Mouse (Mus musculus): ENCODE measurements around the gene Clcn5.

The Clcn5 gene

DNA sequence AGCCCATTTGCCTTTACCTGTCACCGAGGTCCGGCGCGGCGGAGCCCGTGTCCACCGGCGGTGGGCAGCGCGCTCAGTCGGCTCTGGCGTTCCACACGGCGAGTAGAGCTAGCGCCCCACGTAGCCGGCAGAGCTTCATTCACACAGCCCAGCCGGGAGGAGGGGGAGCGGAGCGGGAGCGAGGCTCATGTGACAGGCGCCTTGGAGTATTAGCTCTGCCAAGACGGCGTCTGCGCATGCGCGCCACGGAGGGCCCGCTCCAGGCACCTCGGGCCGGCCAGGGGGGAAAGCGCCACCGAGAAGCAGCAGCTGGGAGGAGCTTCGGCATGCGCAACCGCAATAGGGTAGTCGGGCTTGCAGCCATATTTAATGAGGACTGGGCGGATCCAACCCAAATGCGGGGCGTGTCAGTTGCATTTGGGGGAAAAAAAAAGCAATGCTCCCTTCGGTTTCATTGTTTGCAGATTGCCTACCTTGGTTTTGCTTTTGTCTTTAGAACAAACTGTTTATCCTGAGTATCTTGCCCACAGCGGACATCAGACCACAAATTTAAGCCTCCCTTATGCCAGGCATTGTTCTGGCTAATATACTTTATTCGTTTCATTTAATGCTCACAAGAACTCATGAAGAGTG, at the start of gene Clcn5:
Gene Clcn5, minus strand, starts transcription at position 270 of the 633 bp plus-strand sequence.
- DNase-seq (ENCODE audit: low spot score), result peak; percentile 94

DNA sequence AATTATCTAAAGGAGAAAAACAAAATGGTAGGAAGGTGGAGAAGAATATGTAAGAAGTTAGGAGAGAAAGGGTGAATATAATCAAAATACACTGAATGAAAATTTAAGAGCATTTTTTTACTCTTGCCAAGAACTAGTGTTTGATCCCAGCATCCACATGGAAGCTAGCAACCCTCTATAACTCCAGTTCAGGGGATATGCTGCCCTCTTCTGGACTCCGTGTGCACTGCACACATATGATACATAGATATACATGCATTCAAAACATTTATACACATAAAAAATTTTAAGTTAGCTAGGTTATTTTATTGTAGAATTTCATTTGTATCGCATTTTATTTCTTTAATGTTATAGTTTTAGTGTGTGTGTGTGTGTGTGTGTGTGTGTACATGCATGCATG, 6.3 kb upstream of the Clcn5 start:
- peak; percentile 25 for DNase-seq (ENCODE audit: low spot score)

DNA sequence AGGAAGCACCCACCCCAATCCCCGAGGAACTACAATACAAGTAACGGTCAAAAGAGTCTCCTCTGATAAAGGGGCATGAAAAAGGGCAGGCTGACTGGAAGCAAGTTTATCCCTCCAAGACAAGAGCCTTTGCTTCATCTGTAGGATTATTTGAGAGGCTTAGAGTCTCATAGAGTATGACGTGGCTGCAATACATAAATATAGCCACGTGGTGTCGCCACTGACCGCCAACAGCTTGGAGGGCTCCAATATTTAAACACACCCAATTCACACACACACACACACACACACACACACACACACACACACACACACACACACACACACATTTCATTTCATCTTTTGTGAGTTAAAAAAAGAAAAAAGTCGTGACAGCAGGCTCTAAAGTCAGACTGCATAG, 3.1 kb upstream of the Clcn5 start:
- peak; percentile 76 for DNase-seq (ENCODE audit: low spot score)

DNA sequence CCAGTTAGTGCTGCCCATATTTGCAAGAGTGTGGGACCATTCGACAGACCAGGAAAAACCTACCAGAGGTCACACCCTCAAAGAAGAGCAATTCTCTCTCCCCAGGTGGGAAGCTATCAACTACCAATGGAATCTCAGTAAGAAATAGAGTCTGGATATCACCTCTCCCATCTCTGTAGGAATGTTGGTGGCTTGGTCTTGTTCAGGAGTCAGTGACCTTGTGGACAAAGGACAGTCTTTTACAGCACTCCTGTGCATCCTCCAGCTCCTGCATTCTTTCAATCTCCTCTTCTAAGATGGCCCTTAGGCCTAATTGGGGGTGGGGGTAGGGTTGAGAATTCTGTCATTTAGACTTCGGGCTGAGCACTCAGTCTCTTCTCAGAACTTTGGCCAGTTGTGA, 1.4 kb upstream of the Clcn5 start:
- DNase-seq (ENCODE audit: low spot score), result no peak

DNA sequence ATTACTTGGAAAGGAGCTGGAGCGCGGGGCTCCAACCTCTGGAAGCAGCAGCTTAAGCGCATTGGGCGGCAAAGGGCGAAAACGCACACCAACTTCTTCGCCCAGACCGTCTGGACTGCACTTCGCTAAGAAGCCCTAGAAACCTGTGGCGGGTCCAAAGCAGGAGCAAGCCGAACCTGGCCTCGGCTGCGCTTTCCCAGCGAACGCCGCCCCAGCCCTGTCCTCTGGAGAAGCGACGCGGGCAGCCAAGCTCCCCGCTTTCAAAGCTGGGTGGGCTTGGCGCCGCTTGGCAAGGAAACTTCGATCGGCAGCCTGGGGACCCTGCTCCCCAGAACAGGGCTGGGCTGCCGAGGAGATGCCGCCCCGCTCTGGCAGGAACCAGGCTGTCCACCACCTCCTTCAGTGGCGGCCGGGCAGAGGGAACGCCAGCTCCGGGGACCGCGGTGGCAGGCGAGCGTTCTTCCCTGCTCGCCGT, 570 bp downstream of the Clcn5 start:
- DNase-seq (ENCODE audit: low spot score), result peak; percentile 27

DNA sequence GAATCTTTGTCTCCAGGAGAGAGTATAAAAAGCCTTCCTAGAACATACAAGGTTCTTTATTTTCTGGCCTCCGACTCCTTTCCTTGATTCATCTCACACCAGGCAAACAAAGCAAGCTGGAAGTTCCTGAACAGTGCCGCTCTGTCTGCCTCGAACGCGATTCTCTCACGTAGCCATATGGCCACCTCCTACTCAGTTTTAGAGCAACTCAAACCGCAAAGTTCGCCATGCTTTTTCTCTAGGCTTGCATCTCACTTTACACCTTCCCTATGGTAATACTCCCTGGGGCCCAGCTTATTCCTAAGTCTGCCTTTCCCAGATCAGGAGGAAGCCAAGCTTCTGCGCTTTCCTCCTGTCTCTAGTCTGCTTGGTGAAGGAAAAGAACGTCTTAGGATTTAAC, 4.0 kb downstream of the Clcn5 start:
- DNase-seq (ENCODE audit: low spot score), result peak; percentile 9

DNA sequence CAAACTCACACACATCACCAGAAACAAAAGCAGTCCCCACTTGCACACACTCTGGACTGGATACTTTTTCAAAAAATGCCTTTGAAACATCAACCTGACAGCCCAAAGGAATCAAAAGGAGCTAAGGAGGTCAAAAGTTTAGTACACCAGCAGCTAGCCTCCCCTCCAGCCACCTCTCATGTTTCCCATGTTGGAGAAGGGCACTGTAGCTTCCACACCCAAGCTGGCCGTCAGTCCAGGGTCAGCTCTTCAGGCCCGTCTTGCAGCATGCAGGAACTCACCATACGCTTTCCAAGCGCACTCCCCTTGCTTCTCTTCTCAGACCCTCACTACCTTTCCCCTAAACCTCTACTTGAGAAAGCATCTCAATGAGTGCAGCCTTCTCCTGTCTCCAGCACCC, 4.5 kb downstream of the Clcn5 start:
- DNase-seq (ENCODE audit: low spot score), result no peak

DNA sequence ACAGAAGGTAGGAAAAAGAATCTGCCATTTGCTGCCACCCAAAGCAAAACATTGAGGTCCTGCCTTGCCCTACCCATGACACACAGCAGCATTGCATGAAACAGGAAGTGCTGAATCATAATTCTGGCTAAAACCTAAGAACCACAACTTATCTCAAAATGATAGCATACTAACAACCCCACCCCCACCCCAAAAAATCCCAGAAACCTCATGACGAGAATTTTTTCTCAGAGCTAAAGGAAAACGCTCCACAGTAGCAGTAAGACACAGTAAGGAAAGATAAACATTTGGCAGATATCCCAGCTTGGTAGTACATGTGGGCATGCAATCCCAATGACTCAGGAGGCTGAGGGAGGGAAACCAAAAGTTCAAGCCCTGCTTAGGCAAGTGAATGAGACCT, 10.9 kb downstream of the Clcn5 start:
- DNase-seq (ENCODE audit: low spot score), result no peak

DNA sequence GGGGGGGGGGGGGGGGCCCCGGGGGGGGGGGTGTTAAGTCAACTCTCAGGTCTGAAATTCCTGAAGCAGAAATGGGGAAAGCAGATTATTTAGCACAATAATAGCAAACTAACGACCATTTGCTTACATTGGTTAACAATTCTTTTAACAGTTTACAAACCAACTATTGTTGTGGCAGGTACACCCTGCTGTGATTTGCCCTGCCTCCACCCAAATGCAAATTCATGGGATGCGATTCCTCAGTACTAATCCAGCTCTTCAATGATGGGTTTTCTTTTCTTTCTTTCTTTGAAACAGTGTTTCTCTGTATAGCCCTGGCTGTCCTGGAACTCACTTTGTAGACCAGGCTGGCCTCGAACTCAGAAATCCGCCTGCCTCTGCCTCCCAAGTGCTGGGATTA, 12.3 kb downstream of the Clcn5 start:
- DNase-seq (ENCODE audit: low spot score), result no peak

DNA sequence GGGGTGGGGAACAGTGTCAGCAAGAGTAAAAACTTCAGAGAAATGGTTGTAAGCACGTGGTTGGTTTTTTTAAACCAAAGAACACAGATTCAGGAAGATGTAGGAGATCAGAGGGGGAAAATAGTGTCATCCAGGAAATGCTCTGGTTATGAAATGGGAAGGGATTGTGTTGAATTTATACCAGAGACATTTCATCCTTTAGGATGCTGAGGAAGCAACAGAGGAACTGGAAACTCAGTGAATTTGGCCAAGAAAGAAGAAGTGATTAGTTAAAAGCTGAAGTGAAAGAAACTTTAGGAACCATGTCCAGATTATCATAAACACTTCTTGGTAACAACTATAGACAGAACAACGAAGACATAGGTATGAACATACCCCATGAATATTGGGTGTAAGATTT, 26.2 kb downstream of the Clcn5 start:
- no peak for DNase-seq (ENCODE audit: low spot score)

DNA sequence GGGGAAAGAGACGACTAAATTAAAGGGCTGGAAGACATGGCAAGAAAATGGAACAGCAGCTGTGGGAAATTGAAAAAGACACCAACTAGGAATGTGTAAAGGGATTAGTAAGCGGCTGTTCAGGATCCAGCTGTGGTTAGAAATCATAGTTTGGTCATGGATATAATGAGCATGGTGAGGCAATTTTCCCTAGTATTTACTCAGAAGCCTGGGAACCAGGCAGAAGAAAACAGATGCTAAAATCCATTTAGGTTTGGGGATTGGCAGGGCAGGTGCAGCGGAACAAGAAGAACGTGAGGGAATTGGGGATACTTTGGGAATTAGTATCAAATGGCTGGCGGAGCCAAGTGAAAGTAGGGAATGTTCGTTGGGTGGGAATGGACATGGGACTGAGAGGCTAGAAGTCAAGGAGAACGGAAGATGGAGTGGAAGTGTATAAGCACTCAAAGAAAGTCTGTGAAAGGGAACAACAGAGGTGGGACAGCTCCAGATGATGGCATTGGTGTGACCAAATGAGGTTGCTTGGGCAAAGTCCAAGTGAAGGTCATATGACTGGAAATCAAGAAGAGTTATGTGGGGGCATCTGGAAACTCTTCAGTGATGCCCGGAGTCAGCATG, 26.9 kb downstream of the Clcn5 start:
- no peak for DNase-seq (ENCODE audit: low spot score)

DNA sequence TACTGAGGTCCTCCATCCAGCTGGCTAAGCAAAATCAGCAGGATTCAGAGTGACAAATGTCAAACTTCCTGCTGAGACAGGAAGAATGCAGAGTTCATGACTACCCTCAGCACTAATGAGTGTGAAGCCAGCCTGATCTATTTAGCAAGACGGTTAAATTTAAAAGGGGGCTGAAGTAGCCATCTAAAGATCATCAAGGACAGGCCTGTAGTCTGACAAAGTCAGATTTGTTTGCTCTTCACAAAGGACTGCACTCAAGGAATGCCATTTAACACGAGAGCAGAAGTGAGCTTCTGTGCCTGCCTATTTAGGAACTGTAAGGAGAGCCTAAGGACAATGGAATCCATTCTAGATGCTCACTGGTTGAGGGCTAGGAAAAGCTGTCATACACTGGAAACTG, 30.2 kb downstream of the Clcn5 start:
- DNase-seq (ENCODE audit: low spot score), result peak; percentile 56

DNA sequence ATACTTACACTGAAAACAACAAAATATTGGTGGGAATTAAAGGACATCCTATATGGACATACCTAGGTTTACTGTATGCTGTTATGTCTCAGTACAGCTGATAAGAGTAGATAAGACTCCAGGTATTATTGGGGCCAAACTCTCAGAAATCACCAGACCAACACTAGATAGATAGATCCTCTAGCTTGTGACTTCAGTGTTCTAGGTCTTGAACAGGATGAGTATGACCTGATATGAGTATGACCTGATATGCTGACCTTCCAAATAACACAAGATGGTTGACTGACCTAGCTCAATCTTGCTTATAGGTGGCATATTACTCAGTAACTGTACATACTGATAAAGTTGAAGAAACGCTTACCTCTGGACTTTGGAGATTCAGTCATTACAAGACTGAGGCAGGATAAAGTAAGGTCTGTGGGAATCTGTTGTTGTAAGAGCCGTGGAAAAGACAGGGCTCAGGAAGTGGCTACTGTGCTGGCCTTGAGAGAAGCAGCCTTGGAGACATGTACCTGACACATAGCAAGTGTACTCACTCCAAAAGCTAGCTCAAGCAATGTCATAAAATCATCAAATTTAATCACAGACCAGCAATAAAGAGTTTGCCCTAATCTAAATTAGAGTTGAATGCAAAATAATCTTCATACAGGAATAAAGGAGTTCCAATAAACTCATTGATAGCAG, 32.0 kb downstream of the Clcn5 start:
- no peak for DNase-seq (ENCODE audit: low spot score)

DNA sequence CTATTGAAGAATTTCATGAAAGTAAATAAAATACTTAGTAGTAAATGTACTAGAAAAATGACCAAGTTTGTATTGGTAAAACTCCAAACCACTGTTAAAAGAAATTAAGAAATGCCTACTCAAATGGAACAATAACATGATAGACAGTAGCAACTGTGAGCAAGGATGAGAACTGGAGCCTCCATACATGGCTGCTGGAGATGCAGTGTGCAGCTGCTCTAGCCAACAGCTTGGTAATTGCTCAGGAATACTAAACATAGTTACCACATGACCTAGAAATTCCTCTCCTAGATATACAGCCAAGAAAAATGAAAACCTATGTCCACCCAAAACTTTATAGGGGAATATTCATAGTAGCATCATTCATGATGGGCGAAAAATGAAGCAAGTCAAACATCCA, 36.5 kb downstream of the Clcn5 start:
- no peak for DNase-seq (ENCODE audit: low spot score)

DNA sequence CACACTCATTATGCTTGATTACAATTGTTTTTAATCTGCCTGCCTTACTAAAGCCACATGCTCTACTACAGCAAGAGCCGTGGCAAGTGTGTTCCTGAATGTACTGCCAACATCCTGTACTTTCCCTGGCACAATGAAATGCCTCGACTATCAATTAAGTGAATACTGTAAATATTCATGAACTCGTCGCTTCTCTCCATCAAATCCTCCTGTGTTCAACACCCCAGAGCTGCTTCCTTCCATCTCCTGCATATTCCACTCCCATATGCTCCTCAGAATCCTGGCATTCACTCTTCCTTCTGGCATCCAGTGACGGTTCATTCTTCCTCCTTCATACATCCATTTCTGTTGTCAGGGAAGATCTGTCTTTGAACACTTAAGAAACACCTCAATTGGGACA, 39.4 kb downstream of the Clcn5 start:
- no peak for DNase-seq (ENCODE audit: low spot score)

DNA sequence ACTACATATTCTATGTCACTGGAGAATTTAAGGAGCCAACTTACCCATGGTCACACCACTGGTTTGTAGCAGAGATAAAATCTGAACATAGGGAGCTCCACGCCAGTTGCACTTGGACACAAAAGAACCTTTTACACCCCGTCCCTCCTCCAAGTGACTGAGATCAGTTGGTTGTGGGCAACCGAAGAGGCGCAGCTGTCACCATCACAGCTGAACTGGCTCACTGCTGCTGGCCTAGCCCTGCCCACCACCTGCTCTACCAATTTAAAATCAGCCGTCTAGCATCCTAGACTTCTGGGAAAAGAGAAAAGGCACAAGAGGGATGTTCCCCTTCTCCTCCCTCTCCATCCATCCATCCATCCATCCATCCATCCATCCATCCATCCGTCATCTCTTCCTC, 42.6 kb downstream of the Clcn5 start:
- peak; percentile 2 for DNase-seq (ENCODE audit: low spot score)

DNA sequence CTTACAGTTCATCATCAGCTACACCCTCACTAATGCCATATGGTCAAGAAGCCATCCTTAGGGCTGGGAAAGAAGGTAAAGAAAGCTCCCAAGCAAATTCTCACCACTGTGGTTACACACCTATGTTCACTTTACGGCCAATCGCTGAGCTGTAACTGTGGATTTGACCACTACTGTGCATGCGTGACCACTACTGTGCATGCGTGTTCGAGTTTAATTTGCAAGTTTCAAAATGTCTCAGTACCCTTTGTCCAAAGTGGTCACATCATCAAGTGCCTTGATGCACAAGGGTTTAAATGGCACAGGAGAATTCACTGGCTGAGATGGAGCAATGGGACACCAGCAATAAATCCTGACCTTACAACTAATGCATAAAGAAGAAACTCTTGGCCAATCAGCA, 58.0 kb downstream of the Clcn5 start:
- no peak for DNase-seq (ENCODE audit: low spot score)

DNA sequence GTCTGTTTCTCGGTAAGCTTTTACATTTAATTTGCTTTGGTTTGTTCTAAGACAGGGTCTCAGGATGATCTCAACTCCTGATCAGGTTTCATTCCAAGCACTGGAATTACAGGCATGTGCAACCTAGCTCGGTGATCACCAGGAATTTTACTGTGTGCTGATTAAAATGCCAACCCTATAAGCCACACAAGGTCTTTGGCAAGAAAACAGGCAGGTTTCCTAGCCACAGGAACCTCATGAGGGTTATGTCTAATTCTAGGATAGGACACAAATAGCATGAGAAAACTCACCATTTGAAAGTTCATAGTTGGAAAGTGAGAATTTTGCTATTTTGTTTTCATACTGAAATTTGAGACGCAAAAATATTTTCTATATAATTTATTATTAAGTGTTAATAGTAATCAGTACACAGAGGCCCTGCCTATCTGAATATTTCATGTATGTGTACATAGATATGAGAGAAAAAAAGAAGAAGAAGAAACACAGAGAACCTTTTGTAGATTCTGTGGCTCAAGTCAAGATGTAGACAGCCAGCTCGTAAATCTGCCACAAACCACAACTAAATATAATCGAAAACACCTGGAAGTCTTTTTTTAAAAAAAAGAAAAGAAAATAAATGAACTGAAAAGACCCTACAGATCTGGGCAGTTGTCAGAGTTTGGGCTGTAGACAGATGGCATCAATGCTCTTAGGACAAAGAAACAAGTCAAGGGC, 58.6 kb downstream of the Clcn5 start:
- no peak for DNase-seq (ENCODE audit: low spot score)

DNA sequence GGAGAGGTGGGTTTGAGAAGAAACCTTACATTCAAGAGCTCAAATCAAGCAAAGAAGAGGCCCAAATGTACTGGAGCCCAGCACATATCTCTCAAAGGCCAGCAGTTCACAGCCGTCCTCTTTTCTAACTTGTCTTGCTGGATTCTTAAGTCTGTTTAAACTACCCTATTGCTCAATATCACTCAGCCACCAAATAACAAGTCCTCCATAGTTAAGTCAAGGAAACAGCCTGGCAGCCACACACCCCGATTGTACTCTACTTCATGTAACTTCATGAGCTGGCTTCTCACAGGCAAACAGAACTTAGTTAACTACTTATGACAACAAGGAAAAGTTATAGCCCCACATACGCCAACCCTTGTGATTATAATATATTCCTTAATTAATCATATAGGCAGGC, 59.4 kb downstream of the Clcn5 start:
- DNase-seq (ENCODE audit: low spot score), result no peak

DNA sequence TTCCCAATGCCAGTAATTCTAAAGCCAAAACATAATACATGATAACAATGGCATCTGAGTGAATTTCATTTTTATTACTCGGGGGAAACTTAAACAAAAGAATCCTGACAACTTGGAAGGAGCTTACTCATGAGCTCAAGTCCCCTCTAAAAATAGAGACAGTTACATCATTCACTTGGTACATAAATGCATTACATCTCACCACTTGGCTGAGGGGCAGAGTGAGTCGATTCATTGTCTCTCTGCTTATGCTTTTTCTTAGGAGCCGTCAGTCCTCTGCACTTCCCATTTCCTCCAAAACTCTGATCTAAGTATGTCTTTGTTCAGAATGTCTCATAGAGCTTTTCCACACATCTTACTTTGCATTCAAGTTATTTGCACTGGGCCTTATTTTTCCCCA, 63.1 kb downstream of the Clcn5 start:
- no peak for DNase-seq (ENCODE audit: low spot score)

DNA sequence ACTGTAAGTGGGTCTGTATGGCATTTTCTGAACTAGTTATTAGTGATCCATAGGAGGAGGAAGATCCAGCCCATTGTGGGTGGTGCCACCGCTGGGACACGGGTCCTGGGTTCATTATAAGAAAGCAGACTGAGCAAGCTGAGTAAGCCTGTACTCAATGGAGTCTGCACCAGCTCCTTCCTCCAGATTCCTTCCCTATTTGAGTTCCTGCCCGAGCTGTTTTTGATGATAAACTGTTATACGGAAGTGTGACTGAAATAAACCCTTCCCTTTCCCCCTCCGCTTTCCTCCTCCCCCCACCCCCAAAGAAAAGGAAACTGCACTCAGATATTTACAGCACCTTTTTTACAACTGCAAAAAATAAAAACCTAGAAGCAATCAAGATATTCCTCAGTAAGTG, 115.1 kb downstream of the Clcn5 start:
- DNase-seq (ENCODE audit: low spot score), result no peak

DNA sequence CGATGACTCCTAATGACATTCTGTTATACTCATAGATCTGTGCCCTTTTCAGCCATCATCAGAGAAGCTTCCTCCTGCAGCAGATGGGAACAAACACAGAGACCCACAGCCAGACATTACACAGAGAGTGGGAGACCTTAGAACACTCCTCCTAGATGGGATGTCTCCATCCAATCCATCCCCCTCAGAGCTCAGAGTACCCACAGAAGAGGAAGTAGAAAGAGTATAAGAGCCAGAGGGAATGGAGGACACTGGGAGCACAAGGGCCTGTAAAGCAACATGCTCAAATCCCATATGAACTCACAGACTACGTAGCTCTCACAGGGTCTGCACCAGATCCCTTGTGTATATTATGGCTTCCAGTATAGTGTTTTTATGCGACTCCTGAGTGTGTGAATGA, 115.6 kb downstream of the Clcn5 start:
- no peak for DNase-seq (ENCODE audit: low spot score)

DNA sequence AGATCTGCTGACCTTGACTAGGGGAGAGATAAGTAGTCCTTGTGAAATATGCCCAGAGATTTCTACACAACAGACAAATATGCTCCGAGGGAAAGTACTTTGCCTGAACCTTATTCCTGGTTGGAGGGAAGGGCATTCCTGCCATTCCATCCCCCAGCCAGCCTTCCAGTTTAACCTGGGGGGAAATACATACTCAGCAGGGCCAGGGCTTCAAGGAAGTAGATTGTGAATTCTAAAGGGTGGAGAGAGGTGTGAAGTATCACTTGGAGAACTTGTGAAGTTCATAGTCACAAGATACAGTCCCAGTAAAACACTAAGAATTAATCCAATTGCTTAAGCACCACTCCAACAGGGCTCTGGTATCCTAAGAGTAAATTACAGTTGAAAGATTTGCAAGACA, 121.3 kb downstream of the Clcn5 start:
- no peak for DNase-seq (ENCODE audit: low spot score)

All from retina, embryonic 14.5 days (tissue).